Mouse (Mus musculus) R1 (cell line): Measurements from ENCODE around the gene Srf.

Source experiments
- DNase-seq: peaks from one replicate; pipeline ENCODE4 v3.0.0-alpha.2; 2018; ENCODE audit warnings: low read depth, low spot score

The Srf gene

GRCm38 (mm10) chr17:46556584-46556945, 590 bp upstream of the Srf start:
- DNase-seq: no peak

DNA sequence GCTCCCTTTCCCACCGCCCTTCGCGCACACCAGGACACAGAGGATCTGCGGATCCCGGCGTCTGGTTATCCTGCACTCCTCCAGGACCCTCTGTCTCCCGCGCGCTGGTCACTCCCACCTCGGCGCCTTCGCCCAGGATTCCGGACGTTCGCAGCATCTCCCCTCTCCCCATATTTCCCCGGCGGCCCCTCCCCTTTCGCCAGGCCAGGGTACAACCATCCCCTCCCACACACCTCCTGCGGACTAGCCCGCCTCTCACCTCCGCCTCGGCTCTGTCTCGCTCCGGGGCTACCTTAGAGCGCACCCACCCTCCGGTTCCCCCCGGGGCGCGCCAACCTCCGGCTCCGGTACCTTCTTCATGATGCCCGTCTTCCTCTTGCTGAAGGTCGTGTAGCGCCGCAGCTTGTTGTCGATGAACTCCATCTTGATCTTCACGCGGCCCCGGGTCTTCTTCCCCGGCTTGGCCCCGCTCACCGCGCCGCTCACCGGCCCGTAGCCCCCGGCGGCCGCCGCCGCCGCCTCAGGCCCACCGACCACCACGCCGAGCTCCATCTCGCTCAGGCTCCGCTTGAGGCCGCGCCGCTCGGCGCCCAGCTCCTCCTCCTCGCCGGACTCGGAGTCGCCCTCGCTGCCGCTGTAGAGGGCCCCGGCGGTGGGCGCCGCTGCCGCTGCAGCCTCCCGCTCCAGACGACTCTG, 850 bp downstream of the Srf start:
- DNase-seq: peak; percentile 49

GRCm38 (mm10) chr17:46554646-46554976, 1.4 kb downstream of the Srf start:
- no peak for DNase-seq

GRCm38 (mm10) chr17:46553926-46554325, 2.0 kb downstream of the Srf start:
- DNase-seq: no peak

DNA sequence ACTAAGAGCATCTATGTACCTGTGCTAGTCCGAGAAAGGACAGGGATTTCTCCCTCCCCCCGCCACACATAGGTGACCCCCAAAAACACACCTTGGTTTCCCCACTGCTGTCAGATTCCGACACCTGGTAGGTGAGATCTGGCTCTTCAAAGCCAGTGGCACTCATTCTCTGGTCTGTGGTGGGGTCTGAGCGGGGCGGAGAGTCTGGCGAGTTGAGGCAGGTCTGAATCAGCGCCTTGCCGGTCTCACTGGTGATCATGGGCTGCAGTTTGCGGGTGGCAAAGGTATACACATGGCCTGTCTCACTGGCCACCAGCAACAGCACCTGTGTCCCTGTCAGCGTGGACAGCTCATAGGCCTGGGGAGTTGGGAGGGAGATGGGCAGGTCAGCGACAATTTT, 2.5 kb downstream of the Srf start:
- DNase-seq: no peak

DNA sequence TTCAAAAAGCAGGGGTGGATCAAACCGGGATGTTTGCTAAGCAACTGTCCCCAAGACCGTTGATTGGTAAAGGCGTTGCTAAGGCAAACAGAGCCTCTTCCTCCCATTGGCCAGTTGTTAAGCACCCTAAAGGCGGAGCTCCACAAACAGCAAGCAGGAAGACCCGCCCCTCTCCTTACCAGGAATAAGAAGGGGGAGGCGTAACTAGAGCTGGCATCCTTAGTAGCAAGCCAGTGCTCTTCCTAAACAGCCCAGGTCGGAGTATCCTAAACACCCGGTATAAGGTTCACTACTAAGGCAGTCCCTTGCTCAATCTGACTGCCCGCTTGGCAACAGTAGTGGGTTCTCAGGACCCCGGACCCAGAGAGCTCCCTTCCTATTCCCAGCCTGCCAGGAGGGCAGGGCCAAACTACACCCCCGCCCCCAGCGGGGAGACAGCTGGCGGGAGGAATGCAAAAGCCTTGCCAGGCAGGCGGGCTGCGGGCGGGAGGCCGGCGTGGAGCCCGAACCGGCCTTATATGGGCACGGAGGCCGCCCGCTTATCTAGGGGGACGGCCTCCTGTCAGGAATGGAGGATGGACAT, 3.0 kb downstream of the Srf start:
- peak; percentile 99 for DNase-seq

DNA sequence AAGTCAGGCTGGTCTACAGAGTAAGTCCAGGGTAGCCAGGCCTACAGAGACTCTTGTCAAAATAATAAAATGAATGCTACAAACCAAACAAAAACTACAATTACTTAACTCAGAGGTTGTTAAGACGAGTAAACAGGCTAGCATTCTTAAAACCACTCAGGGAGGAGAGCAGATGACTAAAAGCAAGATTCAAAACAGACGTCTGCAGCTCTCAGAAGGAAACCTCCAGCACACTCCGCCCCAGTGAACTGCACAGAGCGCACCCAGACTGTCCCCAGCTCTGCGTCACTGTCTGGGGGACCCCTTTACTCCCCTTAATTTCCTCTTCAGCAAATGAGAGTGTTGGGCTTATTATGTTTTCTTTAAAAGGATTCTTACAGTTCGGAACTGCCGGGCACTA, 3.8 kb downstream of the Srf start:
- DNase-seq: no peak

DNA sequence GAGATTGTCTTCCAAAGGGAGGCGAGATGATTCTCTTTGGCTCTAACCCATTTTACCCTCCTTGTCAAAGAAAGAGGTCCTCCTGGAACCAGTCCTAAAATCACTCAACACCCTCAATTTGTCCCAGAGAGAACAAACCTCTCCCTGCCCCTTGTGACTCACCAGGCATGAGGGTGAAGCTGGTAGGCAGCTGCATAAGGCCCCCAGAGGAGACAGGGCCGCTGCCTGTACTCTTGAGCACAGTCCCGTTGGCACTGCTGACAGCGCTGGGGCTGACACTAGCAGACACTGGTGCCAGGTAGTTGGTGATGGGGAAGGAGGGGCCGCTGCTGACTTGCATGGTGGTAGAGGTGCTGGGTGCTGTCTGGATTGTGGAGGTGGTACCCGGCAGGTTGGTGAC, 4.6 kb downstream of the Srf start:
- no peak for DNase-seq

DNA sequence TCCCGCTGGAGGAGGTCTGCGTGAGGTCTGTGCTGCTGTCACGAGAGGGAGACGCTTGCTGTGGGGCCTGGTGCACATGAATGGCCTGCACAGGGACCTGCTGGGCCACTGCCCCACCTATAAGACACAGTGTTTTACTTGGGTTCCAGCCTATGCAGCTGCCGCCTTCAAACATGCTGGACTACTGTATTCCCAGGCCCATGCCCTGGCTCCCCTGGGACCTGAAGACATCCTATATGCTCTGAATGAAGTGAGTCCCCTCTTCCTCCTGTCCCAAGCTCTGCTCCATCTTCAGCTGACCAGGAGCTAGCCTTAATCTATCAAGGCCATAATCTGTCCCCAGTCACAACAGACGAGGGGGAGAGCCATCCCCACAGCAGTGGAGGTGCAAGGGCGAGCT, 5.1 kb downstream of the Srf start:
- no peak for DNase-seq

DNA sequence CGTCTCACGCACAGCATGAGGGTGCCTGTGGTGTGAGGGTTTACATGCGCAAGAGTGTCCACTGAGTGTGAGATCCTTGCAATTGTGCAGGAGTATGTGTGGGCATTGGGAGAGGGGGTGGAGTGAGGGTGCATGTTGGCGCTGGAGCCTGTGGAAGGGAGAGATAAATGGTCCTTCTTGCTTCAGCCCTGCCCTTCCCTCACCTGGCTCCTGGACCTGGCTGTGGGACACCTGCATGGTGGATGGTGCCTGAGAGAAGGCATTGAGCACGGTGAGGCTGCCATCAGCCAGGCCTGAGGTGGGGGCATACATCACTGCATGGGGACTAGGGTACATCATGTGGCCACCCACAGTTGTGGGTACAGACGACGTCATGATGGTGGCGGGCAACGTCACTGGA, 6.3 kb downstream of the Srf start:
- no peak for DNase-seq

DNA sequence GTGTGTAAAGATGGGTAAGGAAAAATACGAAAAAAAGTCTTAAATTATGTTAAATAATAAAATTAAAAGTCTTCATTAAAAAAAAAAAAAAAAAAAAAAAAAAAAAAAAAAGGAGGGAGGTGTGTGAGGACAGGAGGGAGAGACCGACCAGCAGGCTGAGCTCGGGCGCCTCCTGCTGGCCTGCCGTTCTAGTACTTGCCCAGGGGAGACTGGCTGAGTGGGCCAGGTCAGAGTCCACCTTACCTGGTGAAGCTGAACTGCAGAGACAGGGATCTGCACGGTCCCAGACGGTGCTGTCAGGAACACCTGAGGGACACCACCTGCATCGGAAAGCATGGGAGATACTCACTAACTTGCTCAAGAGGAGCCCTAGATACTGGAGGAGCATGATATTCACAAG, 6.8 kb downstream of the Srf start:
- DNase-seq: peak; percentile 71

DNA sequence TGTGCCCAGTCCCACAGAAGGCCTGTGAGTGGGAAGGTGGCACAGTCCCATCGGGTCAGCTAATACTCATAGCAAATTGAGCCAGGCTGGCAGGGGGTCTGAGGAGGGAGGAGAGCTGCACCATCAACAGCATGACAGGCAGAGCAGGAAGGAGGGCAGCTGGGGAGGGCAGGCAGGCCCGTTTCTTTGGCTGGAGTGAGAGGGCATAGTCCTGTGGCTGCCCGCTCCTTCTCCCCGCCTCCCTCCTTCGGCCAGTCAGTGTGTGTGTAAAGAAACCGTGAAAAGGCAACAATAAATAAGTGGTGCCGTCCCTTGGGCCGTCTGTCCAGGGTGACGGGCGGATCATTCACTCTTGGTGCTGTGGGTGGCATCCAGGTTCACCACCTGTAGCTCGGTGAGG, 7.2 kb downstream of the Srf start:
- no peak for DNase-seq

- peak; percentile 63 for DNase-seq
Measured at GRCm38 (mm10) chr17:46547923-46548322, 8.1 kb downstream of the Srf start.

- peak; percentile 73 for DNase-seq
Measured at GRCm38 (mm10) chr17:46546995-46547394, 9.0 kb downstream of the Srf start.

DNA sequence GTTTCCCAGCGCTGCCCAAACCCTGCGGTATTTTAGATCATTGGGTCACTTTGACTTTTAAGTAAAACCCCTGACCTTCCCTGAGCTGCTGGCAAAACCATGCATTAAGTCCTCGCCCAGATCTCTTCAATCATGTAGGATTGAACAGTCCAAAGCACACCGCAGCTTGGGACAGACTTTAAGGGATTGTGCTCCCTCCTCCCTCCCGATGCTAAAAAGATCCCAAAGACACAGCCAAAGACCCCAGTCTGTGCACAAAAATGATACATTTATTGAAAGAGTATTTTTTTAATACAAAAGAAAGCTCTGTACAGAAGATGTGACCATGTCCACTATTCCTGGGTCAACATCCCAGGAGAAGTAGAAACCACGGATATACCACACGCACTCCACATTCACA, 9.4 kb downstream of the Srf start:
- no peak for DNase-seq

GRCm38 (mm10) chr17:46545813-46546564, 10.0 kb downstream of the Srf start, which contains the start of gene Cul9:
Gene Cul9, minus strand, starts transcription at chr17:46546388.
- DNase-seq: peak; percentile 45

DNA sequence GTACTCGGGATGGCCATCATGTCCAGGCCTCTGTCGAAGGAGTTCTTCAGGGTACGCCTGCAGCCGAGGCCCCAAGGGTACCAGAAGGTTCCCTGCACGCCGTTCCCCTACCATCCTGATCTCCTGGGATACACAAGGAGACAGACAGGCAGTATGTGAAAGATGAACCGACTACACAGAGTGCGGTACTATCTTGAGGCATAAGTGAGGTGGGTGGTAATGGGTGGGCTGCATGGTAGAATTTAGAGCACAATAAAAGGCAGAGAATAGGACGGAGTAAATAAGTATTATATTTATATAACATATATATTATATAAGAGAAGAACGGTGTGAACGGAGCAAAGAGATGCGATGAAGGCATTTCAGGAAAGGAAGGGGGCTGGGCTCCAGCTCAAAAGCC, 12.3 kb downstream of the Srf start:
- DNase-seq: no peak

DNA sequence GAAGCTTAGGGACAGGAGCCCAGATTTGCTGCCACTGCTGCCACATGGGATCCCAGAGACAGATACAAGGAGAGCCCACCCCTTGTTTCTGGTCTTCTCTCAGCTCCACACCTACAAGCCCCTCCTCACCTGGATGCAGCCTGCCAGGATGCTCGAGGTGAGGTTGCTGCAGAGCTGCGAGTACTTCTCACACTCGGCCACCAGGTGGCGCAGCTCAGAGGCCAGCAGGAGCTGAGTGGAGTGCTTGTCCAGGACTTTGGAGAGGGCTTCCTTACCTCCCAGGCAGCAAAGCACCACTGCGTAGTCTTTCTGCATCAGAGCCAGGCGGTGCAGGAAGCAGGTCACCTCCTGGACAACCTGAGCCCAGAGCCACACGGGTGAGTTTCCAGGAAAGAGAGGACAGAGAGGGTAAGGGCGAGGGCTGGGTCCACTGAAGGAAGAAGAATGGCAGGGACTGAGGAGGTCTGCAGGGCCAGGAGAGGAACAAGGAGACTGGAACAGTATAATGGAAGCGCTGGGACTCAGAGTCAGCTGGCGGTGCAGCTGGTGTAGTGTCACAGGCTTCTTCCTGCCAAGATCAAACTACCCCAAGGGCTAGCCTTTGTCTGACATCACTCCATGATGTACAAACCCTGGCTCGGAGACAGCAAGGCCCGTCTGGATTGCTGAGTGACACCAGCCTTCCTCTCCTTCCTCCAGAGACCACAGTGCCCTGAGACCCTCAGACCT, 30.2 kb downstream of the Srf start:
- peak; percentile 86 for DNase-seq

DNA sequence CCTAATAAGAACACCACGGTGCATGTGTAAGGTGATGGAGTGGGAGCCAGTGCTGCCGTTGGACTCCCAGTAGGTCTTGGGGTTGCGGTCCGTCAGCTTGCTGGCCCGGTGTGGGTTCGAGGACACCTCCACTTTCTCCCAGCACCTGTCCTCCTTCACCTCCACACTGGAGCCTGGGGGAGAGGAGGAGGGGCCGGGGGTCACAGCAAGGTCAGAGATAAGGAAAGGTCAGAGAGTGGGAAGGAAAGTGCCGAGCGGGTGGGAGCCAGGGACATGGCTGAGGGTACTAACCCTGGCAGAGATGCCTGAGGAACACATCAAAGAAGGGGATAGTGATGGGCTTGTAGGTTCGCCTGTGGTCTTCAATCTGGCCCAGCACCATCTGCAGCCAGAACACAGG, 30.9 kb downstream of the Srf start:
- no peak for DNase-seq

DNA sequence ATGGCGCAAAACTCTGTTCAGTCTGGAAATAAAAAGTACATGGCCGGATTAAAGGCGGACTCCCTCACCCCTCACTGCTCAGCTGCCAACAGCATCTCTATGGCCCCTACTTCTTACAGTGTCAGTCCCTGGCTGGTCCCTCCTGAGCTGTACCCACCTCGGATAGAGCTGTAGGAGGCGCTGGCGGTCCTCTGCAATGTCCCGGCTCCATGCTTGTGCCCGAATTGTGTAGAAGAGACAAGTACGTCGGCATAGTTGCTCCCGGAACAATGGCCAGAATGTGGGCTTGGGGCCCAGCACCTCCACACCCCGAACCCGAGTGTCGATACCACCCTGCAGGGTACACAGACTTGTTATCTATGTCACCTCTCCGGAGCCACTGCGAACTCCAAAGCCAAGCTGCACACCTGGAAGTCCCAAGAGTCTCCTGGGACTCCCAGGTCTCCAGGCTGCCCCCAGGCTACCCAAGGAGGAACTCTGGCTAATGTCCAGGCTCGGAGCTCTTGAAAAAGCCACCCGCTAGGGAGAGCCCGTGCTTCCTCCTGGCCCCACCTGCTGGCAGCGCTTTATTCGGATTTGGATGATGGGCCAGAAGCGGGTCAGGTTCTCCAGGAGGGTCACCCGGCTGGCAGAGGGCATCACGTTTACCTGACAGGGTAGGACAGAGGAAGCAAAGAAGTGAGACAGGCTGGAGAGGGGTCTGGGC, 33.9 kb downstream of the Srf start:
- DNase-seq: peak; percentile 68

DNA sequence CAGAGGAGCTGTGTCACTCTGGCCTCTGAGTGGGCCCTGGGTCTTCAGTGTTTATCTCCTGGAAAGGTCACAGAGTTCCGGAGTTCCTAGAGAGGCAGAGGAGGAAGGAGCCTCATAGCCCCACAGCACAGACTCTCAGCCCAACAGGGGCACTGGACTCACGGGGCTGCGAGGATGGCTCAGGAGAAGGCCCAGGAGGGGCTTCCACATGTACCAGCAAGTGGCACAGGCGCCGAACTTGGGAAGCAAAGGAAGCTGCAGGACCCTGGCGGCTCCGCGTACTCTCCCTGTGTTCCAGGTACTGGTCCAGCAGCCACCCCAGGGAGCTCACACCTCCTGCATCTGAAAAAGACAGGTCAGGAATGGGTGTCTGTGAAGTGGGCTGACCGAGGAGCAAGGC, 34.8 kb downstream of the Srf start:
- no peak for DNase-seq
